Mouse (Mus musculus) left cerebral cortex, postnatal 25 days (tissue): ENCODE measurements at regions not wholly inside any gene's neighbourhood (a gene's known extent, or its start where the extent isn't known, plus 50 kb on each side); places are given as distances from the start of the nearest gene placed in this dataset.
A peak's percentile ranks its signal among the peaks of the same experiment; 100 is the strongest.
"Not testable (repeated sequence)": the region's sequence is repeated elsewhere in the genome, so short reads cannot be mapped to it uniquely, and the experiment has no call there.

Experiments
- DNase-seq, 2 experiments: peaks; one replicate each; pipeline ENCODE4 v3.0.0; 2022; ENCODE audit warnings: low spot score in 2 of 2, mixed read lengths in 1 of 2
- intact Hi-C: fragments of 180-260 bp; cut with DNase I; formaldehyde crosslinking; loops from one replicate; pipeline ENCODE4 v1.15.1; 2025

GRCm38 (mm10) chr10:95773425-95773980 is 69.2 kb downstream of the Gm33543 start:
- no peak for DNase-seq
- intact Hi-C loops, result no loop called here

DNA sequence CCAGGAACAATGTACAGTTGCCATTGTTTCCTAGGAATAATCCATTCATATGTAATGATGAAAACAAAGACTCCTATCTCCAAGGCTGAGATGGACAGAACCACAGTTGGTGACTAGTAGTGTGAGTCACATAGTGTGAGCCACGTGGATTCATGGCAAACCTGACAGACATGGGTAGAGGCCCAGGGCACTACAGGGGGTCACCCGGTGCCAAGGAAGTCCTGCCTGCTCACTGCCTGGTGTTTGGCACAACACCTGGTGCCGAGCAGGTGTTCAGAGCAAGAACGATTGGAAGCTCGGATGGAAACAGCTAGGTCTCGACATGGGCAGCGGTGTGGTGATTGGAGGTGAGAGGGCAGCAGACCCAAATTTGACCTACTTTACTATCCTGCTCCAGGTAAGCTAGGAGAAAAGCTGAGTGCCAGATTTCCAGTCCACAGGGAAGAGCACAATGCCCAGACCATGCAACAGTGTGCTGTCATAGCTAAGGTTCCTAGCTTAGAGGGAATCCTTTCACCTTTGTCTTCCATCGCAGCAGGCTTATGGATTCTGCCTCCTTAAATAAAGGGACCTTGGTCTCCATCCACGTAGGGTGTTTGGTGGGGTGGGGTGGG is 69.8 kb downstream of the Gm33543 start:
- intact Hi-C loops, result no loop called here
- no peak for DNase-seq

DNA sequence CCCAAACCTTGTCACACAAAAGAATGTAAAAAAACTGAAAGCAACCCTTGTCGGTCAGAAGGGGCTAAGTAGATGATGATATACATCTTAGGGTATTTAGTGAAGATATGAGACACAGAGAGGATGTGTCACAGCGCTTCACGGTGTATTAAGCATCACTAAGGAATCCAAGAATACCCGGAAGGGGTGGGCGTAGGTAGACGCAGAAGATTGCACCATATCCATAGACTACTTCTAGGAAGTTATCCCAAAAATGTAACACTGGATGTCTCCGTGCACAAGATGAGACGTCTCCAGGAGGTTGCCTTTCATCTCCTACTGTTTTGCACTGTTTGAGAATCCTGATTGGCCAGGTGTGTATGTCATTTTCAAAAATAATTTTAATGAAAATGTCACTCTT is 73.8 kb downstream of the Gm33543 start:
- no peak for DNase-seq
- intact Hi-C loops, result no loop called here

GRCm38 (mm10) chr10:95767526-95768161 is 75.1 kb downstream of the Gm33543 start:
- DNase-seq, result no peak
- intact Hi-C loops, result no loop called here

- DNase-seq, result no peak
- intact Hi-C loops, result no loop called here
Measured at GRCm38 (mm10) chr10:95764129-95764528, 78.6 kb downstream of the Gm33543 start.

GRCm38 (mm10) chr10:95762632-95763031 is 80.1 kb downstream of the Gm33543 start:
- no peak for DNase-seq
- intact Hi-C loops, result no loop called here

GRCm38 (mm10) chr10:95761969-95762368 is 80.8 kb downstream of the Gm33543 start:
- DNase-seq, result no peak
- intact Hi-C loops, result no loop called here

- no peak for DNase-seq
- intact Hi-C loops, result no loop called here
Measured at GRCm38 (mm10) chr10:95760121-95760870, 82.4 kb downstream of the Gm33543 start.

- intact Hi-C loops, result loop anchor here (5.0 kb wide), 1 partner anchor 141 kb away; no protein-coding TSS in a partner anchor
- DNase-seq, result no peak
Measured at GRCm38 (mm10) chr10:95758181-95758580, 84.5 kb downstream of the Gm33543 start.

DNA sequence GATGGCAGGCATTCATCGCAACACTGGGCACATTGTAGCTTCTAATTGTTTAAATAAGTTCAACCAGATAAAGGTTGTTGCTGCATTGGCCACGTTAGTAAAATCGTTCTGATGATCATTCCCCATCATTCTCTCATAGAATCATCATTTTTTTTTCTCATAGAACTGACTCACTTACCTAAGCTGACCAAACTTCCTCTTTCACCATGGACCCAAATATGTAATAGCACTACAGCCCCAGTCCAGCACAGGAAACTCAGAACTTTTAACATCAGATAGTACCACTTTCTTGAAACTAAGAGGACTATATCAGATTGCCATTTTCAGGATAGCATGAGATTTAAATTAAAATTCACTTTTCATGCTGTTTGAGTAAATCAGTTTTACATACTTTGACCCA is 82.2 kb upstream of the Anapc15-ps start:
- DNase-seq, result no peak
- intact Hi-C loops, result loop anchor here (5.0 kb wide), 1 partner anchor 138 kb away; no protein-coding TSS in a partner anchor

DNA sequence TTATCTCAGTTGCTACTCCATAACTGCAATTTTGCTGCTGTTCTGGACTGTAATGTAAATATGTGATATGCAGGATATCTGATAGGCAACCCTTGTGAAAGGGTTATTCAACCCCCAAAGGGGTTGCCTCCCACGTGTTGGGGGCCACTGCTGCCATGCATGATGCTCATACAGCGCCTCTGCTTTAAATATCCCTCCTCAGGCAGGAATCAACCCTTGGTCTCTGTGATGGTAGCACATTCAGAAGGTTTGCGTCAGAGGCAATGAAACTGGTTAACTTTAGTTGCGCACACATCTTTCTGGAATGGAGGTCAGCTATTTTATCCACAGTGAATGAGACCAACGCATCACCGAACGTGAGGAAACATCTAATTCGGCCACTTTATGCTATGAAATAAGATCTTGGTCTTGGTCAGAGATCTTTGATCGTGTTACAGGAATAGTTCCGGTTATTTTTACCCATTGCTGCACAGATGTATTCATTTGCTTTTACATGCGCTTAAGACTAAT is 80.2 kb upstream of the Anapc15-ps start:
- DNase-seq, result peak in 1 of 2 experiments; percentile 47
- intact Hi-C loops, result no loop called here

DNA sequence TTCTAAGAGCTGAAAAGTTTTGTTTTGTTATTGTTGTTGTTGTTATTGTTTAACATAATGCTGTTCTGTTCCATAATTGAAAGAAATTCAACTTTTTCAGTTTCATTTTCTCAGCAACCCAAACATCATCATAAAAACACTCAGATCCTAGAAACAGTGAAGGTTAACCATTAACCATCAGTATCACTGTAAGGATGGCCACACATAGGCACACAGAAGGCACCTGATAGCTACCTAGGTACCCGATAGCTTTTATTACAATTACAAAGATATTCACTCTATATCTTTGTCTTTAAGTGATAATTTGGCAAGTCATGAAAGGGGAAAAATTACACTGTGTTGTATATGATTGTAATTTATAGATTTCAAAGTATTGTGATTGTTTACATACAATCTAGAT is 75.1 kb upstream of the Anapc15-ps start:
- intact Hi-C loops, result no loop called here
- DNase-seq, result no peak

- intact Hi-C loops, result no loop called here
- no peak for DNase-seq
Measured at GRCm38 (mm10) chr10:95747939-95748338, 74.7 kb upstream of the Anapc15-ps start.

DNA sequence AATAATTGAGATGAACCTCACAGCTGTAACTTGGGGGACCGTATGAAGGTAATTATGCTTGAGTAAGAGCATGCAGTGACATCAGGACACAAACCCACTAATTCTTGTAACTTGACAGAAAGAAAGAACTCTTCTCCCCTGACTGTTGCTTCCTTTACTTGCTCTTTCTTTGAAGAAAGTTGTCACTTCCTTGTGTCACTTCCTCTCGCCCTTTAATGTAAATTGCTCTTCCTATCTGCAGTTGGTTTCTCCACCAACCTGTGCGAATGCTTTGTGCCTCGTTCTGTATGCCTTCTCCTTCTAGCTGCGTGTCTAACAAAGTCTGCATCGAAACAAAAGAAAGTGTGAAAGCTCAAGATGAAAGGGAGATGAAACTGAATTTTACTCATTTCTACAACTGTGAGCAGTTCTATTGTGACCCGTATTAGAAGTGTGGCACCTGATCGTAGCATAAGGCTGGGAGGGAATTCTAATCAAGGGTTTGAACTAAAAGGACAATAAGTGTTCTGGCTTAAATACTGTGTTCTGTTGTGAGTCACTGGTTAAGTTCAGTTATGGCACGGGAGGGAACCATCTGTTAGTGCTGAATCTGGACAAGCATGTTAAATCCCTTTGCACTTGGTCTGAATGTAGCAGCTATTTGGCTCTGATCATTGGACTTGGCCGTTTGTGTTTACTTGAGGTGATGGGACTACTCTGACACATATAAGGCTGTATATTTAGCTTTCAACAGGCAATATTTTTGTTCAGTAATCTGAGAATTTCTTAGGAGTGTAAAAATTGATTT is 72.8 kb upstream of the Anapc15-ps start:
- no peak for DNase-seq
- intact Hi-C loops, result no loop called here

GRCm38 (mm10) chr10:95745254-95745653 is 72.0 kb upstream of the Anapc15-ps start:
- DNase-seq, result no peak
- intact Hi-C loops, result no loop called here

DNA sequence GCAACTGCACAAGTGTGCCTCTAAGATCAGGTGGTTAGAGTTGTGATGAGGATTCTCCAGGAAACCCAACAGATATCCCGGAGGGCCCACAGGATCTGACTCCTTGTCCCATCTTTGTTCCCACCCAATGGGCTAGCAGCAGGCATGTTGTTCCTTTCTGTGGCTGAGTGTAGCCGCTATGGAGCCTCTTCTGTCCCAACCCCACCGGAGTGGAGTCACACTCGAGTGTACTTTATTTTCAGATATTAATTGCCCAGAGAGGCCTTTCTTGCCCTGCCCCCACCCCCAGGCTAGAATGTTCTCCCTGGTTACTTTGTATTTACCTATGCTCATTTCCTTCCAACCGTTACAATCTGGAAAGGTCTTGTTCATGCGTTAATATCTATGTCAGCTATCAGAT is 70.4 kb upstream of the Anapc15-ps start:
- intact Hi-C loops, result no loop called here
- DNase-seq, result no peak

DNA sequence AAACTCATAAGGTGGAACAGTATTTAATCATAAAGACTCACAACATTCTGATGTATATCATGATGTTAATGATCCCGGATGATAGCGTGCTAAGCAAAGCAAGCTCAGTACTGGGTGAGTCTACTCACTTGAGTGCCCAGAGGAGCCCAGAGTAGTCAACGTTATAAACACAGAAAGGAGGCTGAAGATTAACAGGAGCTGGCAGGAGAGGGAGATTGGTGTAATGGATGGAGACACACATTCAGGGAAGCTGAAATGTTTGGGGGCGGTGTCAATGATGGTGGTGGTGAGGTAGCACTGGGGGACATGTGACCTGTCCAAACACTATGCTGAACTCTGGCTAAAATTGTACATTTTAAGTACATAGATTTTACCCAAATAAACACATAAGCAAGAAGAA is 66.2 kb upstream of the Anapc15-ps start:
- DNase-seq, result no peak
- intact Hi-C loops, result no loop called here

DNA sequence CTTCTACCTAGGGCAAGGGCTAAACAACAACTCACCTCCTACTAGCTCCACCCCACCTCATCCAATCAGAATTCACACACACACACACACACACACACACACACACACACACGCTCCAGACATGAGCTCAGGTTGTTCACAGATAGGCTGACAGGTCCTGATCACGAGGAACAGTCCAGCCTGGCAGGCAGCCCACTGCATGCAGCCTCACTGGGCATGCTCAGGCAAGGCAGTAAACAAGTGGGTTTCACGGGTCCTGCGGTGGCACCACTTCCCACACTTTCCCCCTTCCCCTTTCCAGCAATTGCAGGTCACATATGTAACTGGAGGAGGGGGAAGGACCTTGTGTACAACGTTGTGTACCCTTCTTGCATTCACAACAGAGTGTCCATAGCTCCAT is 63.5 kb upstream of the Anapc15-ps start:
- intact Hi-C loops, DNase-seq: not testable (repeated sequence)

DNA sequence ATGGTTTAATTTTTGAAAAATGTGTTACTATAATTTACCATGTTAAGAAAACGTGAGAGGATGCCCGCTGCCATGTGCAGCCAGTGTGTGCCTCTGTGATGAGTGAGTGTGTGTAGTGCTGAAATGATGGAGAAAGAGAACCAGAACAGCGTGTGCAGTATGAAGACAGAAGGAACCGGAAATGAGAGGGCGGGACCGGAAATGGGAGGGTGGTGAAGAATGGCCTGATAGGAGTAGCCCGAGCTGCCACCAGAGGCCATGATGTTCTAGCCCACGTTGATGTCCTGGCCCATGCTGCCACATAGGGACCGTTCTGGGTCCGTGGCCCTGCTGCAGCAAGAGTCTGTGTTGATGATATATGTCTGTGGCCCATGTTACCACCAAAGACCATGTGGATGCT is 57.8 kb upstream of the Anapc15-ps start:
- no peak for DNase-seq
- intact Hi-C loops, result no loop called here

- no peak for DNase-seq
- intact Hi-C loops, result no loop called here
Measured at GRCm38 (mm10) chr10:95729890-95730289, 56.6 kb upstream of the Anapc15-ps start.
